Mouse (Mus musculus) hindbrain, embryonic 16.5 days (tissue): ENCODE data around the gene Coro7. TPM values are rescaled to one million over a fixed set of nuclear protein-coding genes. Genes with fewer than 3 reads are reported as not detected.

Source experiments
- polyA plus RNA-seq: library from polyadenylated mRNA; unstranded; fragments of >200 nt; fragmentation: Nextera tagmentation; extraction: Ambion mirVana; gene quantifications from 2 replicates; pipeline ENCODE4 v1.2.1, GENCODE M21; 2015

Gene Coro7
- polyA plus RNA-seq, 1 experiment from 2014 or later = 32.1 TPM

Other genes with a start within 250 kb of the Coro7 start
- 16.3 and 27.7 TPM in 2 replicates for gene Srl, start 138.0 kb downstream of the Coro7 start, polyA plus RNA-seq
- 8.5 and 10.6 TPM in 2 replicates for gene Tfap4, start 119.9 kb downstream of the Coro7 start, polyA plus RNA-seq
- gene Glis2, start 85.1 kb downstream of the Coro7 start, polyA plus RNA-seq = 13.0 and 14.2 TPM in 2 replicates
- 139 and 150 TPM in 2 replicates for gene Pam16, start 54.8 kb downstream of the Coro7 start, polyA plus RNA-seq
- 6.0 and 7.0 TPM in 2 replicates for gene Vasn, start 39.8 kb downstream of the Coro7 start, polyA plus RNA-seq
- gene Dnaja3, start 39.8 kb downstream of the Coro7 start, polyA plus RNA-seq = 70.6 and 71.9 TPM in 2 replicates
- 53.7 and 58.2 TPM in 2 replicates for gene Nmral1, start 39.6 kb upstream of the Coro7 start, polyA plus RNA-seq
- gene Hmox2, start 46.6 kb upstream of the Coro7 start, polyA plus RNA-seq = 107 and 121 TPM in 2 replicates
- 137 and 143 TPM in 2 replicates for gene Cdip1, start 110.5 kb upstream of the Coro7 start, polyA plus RNA-seq
- 0.13 and 0.19 TPM in 2 replicates for gene 4930562C15Rik, start 155.6 kb upstream of the Coro7 start, polyA plus RNA-seq
- 55.2 and 73.2 TPM in 2 replicates for gene Ubald1, start 200.5 kb upstream of the Coro7 start, polyA plus RNA-seq
- 133 and 140 TPM in 2 replicates for gene Mgrn1, start 206.5 kb upstream of the Coro7 start, polyA plus RNA-seq